Mouse (Mus musculus) midbrain, embryonic 12.5 days (tissue): Measurements from ENCODE around the gene Stap2. TPM values are rescaled to one million over a fixed set of nuclear protein-coding genes. Genes with fewer than 3 reads are reported as not detected.
A peak's percentile ranks its signal among the peaks of the same experiment; 100 is the strongest.

ENCODE experiments used
- ATAC-seq: fragments of 200-750 bp; cut with Nextera tagmentation; 2 replicates; pipeline ENCODE4 v1.8.0; 2017; ENCODE audit warnings: low read depth, moderate TSS enrichment, moderate library complexity; ENCODE audit not compliant: low FRiP score
- H3K27ac ChIP-seq: fragments of 300-500 bp; sonication (generic); replicated peaks from 2 replicates; pipeline ENCODE4 v1.5.1; 2016; ENCODE audit warnings: mild to moderate bottlenecking
- H3K27me3 ChIP-seq: fragments of 300-500 bp; sonication (generic); 2 replicates; pipeline ENCODE4 v1.6.1; 2016; ENCODE audit warnings: mild to moderate bottlenecking
- H3K36me3 ChIP-seq: fragments of 300-500 bp; sonication (generic); 2 replicates; pipeline ENCODE4 v1.6.1; 2016
- H3K4me1 ChIP-seq: fragments of 300-500 bp; sonication (generic); 2 replicates; pipeline ENCODE4 v1.6.1; 2016
- H3K4me2 ChIP-seq: fragments of 300-500 bp; sonication (generic); replicated peaks from 2 replicates; pipeline ENCODE4 v1.6.1; 2016; ENCODE audit warnings: mild to moderate bottlenecking, moderate library complexity
- H3K4me3 ChIP-seq: fragments of 300-500 bp; sonication (generic); 2 replicates; pipeline ENCODE4 v1.5.1; 2016; ENCODE audit warnings: mild to moderate bottlenecking
- H3K9ac ChIP-seq: fragments of 300-500 bp; sonication (generic); replicated peaks from 2 replicates; pipeline ENCODE4 v1.6.1; 2016; ENCODE audit warnings: mild to moderate bottlenecking, moderate library complexity
- H3K9me3 ChIP-seq: fragments of 300-500 bp; sonication (generic); 2 replicates; pipeline ENCODE4 v1.6.1; 2016; ENCODE audit warnings: mild to moderate bottlenecking
- WGBS: fragments of 180-500 bp; shearing (Covaris S2); methylation state at CpG from one replicate; pipeline ENCODE4 v1.1.7; 2016; 5-methylcytosine and 5-hydroxymethylcytosine counted together
- polyA plus RNA-seq: library from polyadenylated mRNA; unstranded; fragments of >200 nt; fragmentation: Nextera tagmentation; extraction: Ambion mirVana; gene quantifications from 2 replicates; pipeline ENCODE4 v1.2.1, GENCODE M21; 2016

The Stap2 gene
- polyA plus RNA-seq, 1 experiment from 2014 or later, result 4.7 TPM

GRCm38 (mm10) chr17:56034040-56034725 lies 28.8 kb upstream of the Stap2 start:
- Histone ChIP-seq H3K4me3 (no peak overlapping the region), H3K9me3 (no peaks in the 10 kb centered on the region), H3K4me1 (peaks cover 26% of the 10 kb centered on the region), H3K9ac (0 out of 2 replicates have a peak overlapping the region, but pooled peaks have one; percentile 4), H3K27me3 (no peaks in the 10 kb centered on the region), H3K36me3 (peaks cover 33% of the 10 kb centered on the region), H3K27ac (no peak overlapping the region), H3K4me2 (0 out of 2 replicates have a peak overlapping the region, but pooled peaks have one; percentile 2)
- no peak for ATAC-seq
- WGBS, result 91% methylated on average over 7 of the region's 7 CpGs

DNA sequence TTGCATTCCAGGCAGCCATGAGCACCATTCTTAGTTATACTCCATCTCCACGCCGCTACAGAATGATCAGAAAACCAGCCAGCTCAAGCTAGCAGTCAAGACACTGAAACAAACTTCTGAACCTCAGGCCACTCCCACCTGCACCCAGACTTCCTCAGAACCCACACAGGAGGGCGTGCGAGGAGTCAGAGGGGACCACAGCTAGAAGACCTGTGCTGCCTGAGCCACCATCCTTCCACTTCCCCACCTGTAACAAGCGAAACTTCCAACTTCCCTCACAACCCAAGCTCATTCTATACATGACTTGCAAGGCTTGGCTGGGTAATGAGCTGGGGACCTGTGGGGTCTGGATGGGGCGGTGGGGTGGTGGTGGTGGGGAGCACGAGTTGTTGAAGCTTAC lies 27.4 kb upstream of the Stap2 start:
- 0 out of 2 replicates have a peak overlapping the region, but pooled peaks have one; percentile 1 for H3K9ac ChIP-seq
- no peak for ATAC-seq
- H3K9me3 ChIP-seq, result no peaks in the 10 kb centered on the region
- no peak overlapping the region for H3K27ac ChIP-seq
- H3K4me3 ChIP-seq, result no peak overlapping the region
- H3K4me2 ChIP-seq, result no peak overlapping the region
- peaks cover 26% of the 10 kb centered on the region for H3K4me1 ChIP-seq
- H3K36me3 ChIP-seq, result peaks cover 40% of the 10 kb centered on the region
- no peaks in the 10 kb centered on the region for H3K27me3 ChIP-seq
- 81% methylated on average over 7 of the region's 7 CpGs for WGBS

DNA sequence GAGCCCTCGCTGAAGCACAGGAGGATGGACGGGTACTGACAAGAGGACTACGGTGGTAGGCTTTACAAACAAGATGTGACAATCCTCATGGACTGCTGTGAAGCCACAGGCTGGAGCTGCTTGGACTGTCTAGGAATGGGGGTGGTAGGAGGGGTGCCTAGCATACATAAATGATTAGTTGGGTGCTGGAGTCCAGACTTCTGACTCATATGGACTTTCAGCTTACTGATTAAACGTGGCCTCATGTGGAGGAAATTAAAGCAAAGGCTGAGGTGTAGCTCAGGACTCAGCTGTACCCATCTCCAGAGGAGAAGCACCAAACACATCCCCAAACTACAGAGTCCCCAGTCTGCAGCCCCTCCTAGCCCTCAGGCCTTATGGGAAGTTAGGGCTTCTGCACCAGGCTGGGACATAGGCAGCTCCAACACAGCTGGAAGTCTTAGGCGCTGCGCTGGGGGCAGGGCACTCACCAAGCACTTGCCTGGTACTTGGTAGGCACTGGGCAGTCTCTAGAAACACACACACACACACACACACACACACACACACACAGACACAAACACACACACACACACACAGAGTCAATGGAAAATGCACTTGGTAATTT lies 26.8 kb upstream of the Stap2 start:
- no peak overlapping the region for H3K4me2 ChIP-seq
- whole genome bisulfite sequencing, result 75% methylated on average over 6 of the region's 6 CpGs
- no peak for ATAC-seq
- no peak overlapping the region for H3K9ac ChIP-seq
- H3K9me3 ChIP-seq, result no peaks in the 10 kb centered on the region
- no peaks in the 10 kb centered on the region for H3K27me3 ChIP-seq
- peaks cover 40% of the 10 kb centered on the region for H3K36me3 ChIP-seq
- peaks cover 25% of the 10 kb centered on the region for H3K4me1 ChIP-seq
- H3K27ac ChIP-seq, result no peak overlapping the region
- H3K4me3 ChIP-seq, result no peak overlapping the region

DNA sequence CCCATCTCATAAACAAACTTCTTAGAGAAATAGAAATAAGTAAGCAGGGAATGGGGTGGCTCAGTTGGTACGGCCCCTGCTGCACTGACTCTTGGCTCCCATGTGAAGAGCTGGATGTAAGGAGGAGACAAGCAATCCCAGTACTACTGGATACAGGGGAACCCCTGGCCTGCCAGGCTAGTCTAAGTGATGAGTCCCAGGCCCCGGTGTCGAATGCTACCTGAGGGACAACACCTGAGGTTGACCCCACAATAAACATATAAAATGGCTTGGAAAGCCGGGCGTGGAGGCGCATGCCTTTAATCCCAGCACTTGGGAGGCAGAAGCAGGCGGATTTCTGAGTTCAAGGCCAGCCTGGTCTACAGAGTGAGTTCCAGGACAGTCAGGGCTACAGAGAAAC lies 26.0 kb upstream of the Stap2 start:
- peaks cover 21% of the 10 kb centered on the region for H3K4me1 ChIP-seq
- 0 out of 2 replicates have a peak overlapping the region, but pooled peaks have one; percentile 15 for H3K9ac ChIP-seq
- peaks cover 43% of the 10 kb centered on the region for H3K36me3 ChIP-seq
- no peak overlapping the region for H3K27ac ChIP-seq
- H3K27me3 ChIP-seq, result no peaks in the 10 kb centered on the region
- ATAC-seq, result no peak
- WGBS, result 95% methylated on average over 7 of the region's 7 CpGs
- H3K9me3 ChIP-seq, result no peaks in the 10 kb centered on the region
- H3K4me3 ChIP-seq, result no peak overlapping the region
- H3K4me2 ChIP-seq, result no peak overlapping the region

DNA sequence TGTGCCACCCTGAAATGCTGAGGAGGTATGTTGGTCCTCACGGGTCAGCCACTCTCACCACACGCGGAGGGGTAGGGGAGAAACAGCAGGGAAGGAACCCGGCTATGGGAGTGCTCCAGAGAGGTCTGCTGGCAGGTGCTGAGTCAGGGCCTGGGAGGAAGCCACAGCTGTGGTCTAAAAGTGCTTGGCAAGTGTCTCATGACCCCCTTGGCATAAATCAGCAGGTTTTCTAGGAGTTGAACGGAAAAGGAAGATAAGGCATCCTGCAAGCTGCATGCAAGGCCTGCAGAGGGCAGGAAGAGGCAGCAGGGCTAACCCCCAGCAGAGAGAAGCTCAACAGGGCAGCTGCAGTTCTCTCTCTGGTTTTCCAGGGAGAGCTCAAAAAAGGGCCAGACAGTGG lies 25.5 kb upstream of the Stap2 start:
- Histone ChIP-seq H3K36me3 (peaks cover 43% of the 10 kb centered on the region), H3K27me3 (no peaks in the 10 kb centered on the region), H3K9ac (0 out of 2 replicates have a peak overlapping the region, but pooled peaks have one; percentile 15), H3K9me3 (no peaks in the 10 kb centered on the region), H3K4me2 (no peak overlapping the region), H3K4me3 (no peak overlapping the region), H3K27ac (no peak overlapping the region), H3K4me1 (peaks cover 21% of the 10 kb centered on the region)
- ATAC-seq, result no peak
- WGBS, result 81% methylated on average over 5 of the region's 5 CpGs

DNA sequence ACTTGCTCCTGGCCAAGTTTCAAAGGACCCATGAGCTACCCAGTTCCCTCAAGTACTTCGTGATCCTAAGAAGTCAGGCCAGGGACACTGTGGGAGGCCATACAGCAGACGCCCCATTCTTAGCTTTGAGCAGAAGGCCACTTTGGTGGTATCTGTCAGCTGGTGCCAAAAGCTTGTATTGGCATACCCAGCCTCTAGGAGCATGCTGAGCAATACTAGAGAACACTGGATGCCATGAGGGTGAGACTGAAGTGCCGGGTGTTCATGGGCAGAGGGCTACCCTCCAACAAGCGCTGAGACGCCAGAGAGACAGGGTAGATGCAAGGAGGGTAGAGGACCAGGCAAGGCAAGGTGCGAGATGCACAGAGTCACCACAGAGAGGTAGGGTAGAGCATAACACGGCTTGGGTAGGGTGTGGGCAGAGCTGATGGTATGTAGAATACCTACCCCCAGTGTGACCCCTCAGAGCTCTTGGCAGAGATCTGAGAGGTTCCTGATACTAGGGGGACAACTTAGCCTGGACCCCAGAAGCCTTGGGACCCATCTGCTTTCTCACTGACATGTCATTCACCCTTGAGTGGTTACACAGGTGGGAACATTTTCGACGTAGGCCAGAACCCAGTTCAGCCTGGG lies 25.0 kb upstream of the Stap2 start:
- peaks cover 17% of the 10 kb centered on the region for H3K4me1 ChIP-seq
- peaks cover 43% of the 10 kb centered on the region for H3K36me3 ChIP-seq
- H3K9ac ChIP-seq, result 0 out of 2 replicates have a peak overlapping the region, but pooled peaks have one; percentile 15
- no peaks in the 10 kb centered on the region for H3K9me3 ChIP-seq
- H3K27ac ChIP-seq, result no peak overlapping the region
- WGBS, result 93% methylated on average over 9 of the region's 9 CpGs
- H3K4me3 ChIP-seq, result no peak overlapping the region
- ATAC-seq, result no peak
- H3K27me3 ChIP-seq, result no peaks in the 10 kb centered on the region
- H3K4me2 ChIP-seq, result no peak overlapping the region

DNA sequence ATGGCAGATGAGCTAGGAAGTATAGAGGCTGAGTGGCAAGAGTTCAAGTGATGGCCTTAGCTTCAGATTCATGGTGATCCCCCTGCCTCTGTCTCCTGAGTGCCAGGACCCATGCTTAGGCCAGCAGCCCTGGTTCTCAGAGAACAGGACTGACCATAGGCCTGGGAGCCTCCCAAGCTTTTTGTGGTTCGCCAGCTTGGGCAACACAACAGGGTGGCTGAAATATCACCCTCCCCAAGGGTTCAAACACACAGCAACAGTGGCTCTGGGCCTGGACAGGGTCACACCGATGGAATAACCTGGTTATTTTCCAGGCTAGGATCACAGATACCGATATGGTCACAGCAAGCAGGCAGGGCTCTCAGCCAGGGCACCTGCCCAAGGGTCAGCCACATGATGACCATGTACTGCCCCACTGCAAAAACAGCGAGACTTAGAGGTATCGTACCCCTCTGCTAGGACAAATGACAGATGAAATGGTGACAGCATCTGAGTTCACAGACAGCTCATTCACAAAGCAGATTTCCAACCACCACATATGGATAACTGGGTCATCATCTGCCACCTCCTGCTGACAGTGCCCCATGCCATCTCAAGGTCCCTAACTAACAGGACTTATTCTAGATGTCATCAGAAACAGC lies 22.5 kb upstream of the Stap2 start:
- Histone ChIP-seq H3K27ac (no peak overlapping the region), H3K4me3 (no peak overlapping the region), H3K4me1 (peaks cover 6% of the 10 kb centered on the region; the same call in 1 of the 2 replicates), H3K9me3 (no peaks in the 10 kb centered on the region), H3K36me3 (peaks cover 26% of the 10 kb centered on the region), H3K27me3 (no peaks in the 10 kb centered on the region), H3K9ac (peak overlapping the region; percentile 7; the same call in 1 of the 2 replicates), H3K4me2 (no peak overlapping the region)
- WGBS, result 93% methylated on average over 5 of the region's 5 CpGs
- ATAC-seq, result no peak

GRCm38 (mm10) chr17:56026881-56027280 lies 21.5 kb upstream of the Stap2 start:
- no peak overlapping the region for H3K27ac ChIP-seq

GRCm38 (mm10) chr17:56026303-56026702 lies 20.9 kb upstream of the Stap2 start:
- ATAC-seq, result no peak
- H3K4me3 ChIP-seq, result no peak overlapping the region
- no peaks in the 10 kb centered on the region for H3K9me3 ChIP-seq
- no peak overlapping the region for H3K27ac ChIP-seq
- H3K27me3 ChIP-seq, result no peaks in the 10 kb centered on the region
- H3K9ac ChIP-seq, result no peak overlapping the region
- peaks cover 23% of the 10 kb centered on the region for H3K36me3 ChIP-seq
- peaks cover 10% of the 10 kb centered on the region; the same call in 1 of the 2 replicates for H3K4me1 ChIP-seq
- no peak overlapping the region for H3K4me2 ChIP-seq
- WGBS, result 84% methylated on average over 1 of the region's 1 CpGs

More at GRCm38 (mm10) chr17:56026881-56027280, 21.5 kb upstream of the Stap2 start:
- Histone ChIP-seq H3K4me1 (peaks cover 10% of the 10 kb centered on the region; the same call in 1 of the 2 replicates), H3K27me3 (no peaks in the 10 kb centered on the region), H3K9ac (0 out of 2 replicates have a peak overlapping the region, but pooled peaks have one; percentile 7), H3K4me3 (no peak overlapping the region), H3K4me2 (no peak overlapping the region), H3K9me3 (no peaks in the 10 kb centered on the region), H3K36me3 (peaks cover 23% of the 10 kb centered on the region)
- WGBS, result 85% methylated on average over 1 of the region's 1 CpGs
- ATAC-seq, result no peak

DNA sequence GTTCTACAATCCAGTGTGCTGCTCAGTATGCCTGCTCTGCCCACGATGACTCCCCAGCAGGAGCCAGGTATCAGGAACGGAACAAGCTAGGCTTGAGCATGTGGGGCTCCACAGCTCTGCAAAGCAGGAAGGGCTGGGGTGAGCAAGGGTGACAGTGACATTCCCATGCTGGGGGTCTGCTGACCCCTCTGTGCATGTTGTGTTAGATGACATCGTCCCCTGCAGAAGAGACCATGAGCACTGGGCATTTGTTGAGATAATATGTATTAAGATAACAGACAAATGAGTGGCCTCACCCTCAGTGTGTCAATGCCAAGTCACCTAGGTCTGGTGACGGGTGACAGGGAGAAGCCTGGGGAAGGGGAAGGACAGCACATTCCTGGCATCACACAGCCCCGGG lies 19.5 kb upstream of the Stap2 start:
- Histone ChIP-seq H3K27ac (no peak overlapping the region), H3K27me3 (no peaks in the 10 kb centered on the region), H3K4me3 (no peak overlapping the region), H3K36me3 (peaks cover 25% of the 10 kb centered on the region), H3K4me2 (no peak overlapping the region), H3K9me3 (no peaks in the 10 kb centered on the region), H3K9ac (no peak overlapping the region), H3K4me1 (peaks cover 10% of the 10 kb centered on the region; the same call in 1 of the 2 replicates)
- WGBS, result 80% methylated on average over 5 of the region's 5 CpGs
- ATAC-seq, result no peak

GRCm38 (mm10) chr17:56024476-56024875 lies 19.1 kb upstream of the Stap2 start:
- Histone ChIP-seq H3K27me3 (no peaks in the 10 kb centered on the region), H3K4me3 (no peak overlapping the region), H3K27ac (no peak overlapping the region), H3K9ac (no peak overlapping the region), H3K4me2 (no peak overlapping the region), H3K4me1 (peaks cover 10% of the 10 kb centered on the region; the same call in 1 of the 2 replicates), H3K36me3 (peaks cover 26% of the 10 kb centered on the region), H3K9me3 (no peaks in the 10 kb centered on the region)
- no peak for ATAC-seq
- 84% methylated on average over 2 of the region's 2 CpGs for WGBS
